Mouse (Mus musculus) heart, adult 2 months (tissue): ENCODE results near the gene Slc25a36. TPM values are rescaled to one million over a fixed set of nuclear protein-coding genes. Genes with fewer than 3 reads are reported as not detected.

Experiments
- DNase-seq, 2 experiments: peaks; one replicate each; pipeline ENCODE4 v3.0.0; 2021
- H3K27ac ChIP-seq: fragments of 200-600 bp; 2 replicates; pipeline ENCODE4 v1.8.1; 2022
- H3K27me3 ChIP-seq: fragments of 200-500 bp; 2 replicates; pipeline ENCODE4 v1.6.1; 2012; ENCODE audit warnings: mild to moderate bottlenecking, low read length, inconsistent platforms, mixed read lengths; ENCODE audit not compliant: control insufficient read depth, insufficient read depth
- H3K36me3 ChIP-seq: fragments of 200-500 bp; 2 replicates; pipeline ENCODE4 v1.6.1; 2012; ENCODE audit warnings: low read length, inconsistent platforms; ENCODE audit not compliant: control insufficient read depth, insufficient read depth
- H3K4me1 ChIP-seq: fragments of 200-500 bp; 2 replicates; pipeline ENCODE4 v1.6.1; 2011; ENCODE audit warnings: low read length; ENCODE audit not compliant: control insufficient read depth, insufficient read depth
- H3K4me3 ChIP-seq: fragments of 200-600 bp; 2 replicates; pipeline ENCODE4 v1.8.1; 2022
- H3K79me2 ChIP-seq: fragments of 200-500 bp; replicated peaks from 2 replicates; pipeline ENCODE4 v1.6.1; 2012; ENCODE audit warnings: mild to moderate bottlenecking, inconsistent platforms, low read length, moderate library complexity, mixed read lengths; ENCODE audit not compliant: control insufficient read depth, insufficient read depth
- H3K9ac ChIP-seq: fragments of 200-500 bp; 2 replicates; pipeline ENCODE4 v1.6.1; 2012; ENCODE audit warnings: low read depth, mild to moderate bottlenecking, control low read depth, inconsistent platforms, low read length, mixed read lengths
- CTCF ChIP-seq: fragments of 200-600 bp; IDR thresholded peaks from 2 replicates; pipeline ENCODE4 v1.8.1; 2022; ENCODE audit warnings: antibody characterized with exemption, mild to moderate bottlenecking, moderate library complexity
- EP300 ChIP-seq: fragments of 200-500 bp; IDR thresholded peaks from 2 replicates; pipeline ENCODE4 v1.6.1; 2011; ENCODE audit warnings: low read depth, low read length, control low read depth; ENCODE audit not compliant: insufficient read depth
- POLR2A ChIP-seq: fragments of 200-500 bp; IDR thresholded peaks from 2 replicates; pipeline ENCODE4 v1.6.1; 2011; ENCODE audit warnings: mild to moderate bottlenecking, low read depth, low read length, control low read depth; ENCODE audit not compliant: insufficient read depth
- WGBS: fragments of 180-500 bp; shearing (Covaris S2); methylation state at CpG from one replicate; pipeline ENCODE4 v1.1.7; 2018; 5-methylcytosine and 5-hydroxymethylcytosine counted together
- intact Hi-C: fragments of 180-260 bp; cut with DNase I; formaldehyde crosslinking; loops from one replicate; pipeline ENCODE4 v1.15.1; 2025
- long read RNA-seq: library from polyadenylated mRNA; stranded (forward); transcript quantifications from one replicate; pipeline ENCODE4 v2.0.0, GENCODE M21; 2021
- polyA plus RNA-seq: library from polyadenylated mRNA; depleted of rRNA; stranded (reverse); fragments of >200 nt; gene quantifications from 2 replicates; pipeline ENCODE4 v1.2.3, GENCODE M21; 2012; rRNA removed
- total RNA-seq, 2 experiments: library from RNA; stranded (reverse); gene quantifications; 2 replicates each; pipeline ENCODE4 v1.2.3; 2021

The Slc25a36 gene
- total RNA-seq = 10 to 100 TPM; 34.7 to 35.1 TPM
- polyA plus RNA-seq = 14.1 and 30.9 TPM in 2 replicates
- long read RNA-seq, full-length matches to known transcripts = 6 of 8 reads
- long read RNA-seq, partial matches to known transcripts = 0 of 8 reads
- long read RNA-seq, other reads (novel, unspliced or antisense) = 2 of 8 reads

DNA sequence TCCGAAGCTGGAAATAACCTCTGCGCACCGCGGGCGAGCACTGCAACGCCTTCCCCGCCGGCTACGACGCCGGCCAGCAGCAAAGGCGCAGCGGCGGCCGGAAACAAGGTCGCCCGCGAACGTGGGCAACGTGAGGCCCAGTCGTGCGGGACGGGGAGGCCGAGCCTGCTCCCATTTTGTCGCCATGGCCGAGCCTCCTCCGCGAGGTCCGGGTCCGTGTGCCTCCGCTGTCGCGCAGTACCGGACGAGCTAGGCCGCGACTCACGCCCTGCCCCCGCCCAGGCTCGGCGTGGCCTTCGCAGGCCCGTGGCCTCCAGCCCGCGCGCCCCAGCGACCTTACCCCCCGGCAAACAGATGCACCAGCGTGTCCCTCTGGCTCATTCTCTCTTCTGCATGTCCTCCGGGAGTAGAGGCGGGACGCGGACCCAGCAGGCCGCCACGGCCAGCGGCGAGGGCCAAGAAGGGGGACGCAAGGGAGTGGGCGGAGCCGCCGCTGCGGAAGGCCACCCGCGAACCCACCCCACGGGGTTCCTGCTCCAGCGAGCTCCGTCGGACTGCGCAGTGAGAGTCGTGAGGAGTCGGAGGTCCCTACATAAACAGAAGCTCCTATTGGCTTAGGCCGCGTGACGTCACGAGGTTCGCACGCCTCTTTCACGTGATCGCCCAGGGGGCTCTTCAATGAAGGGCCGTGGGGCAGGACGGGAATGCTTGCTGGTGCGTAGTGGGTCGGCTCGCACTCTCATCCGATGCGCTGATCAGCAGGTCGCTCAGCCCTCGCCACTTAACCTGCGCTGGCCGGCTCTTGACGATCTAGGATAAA is at the start of gene Slc25a36:
Gene Slc25a36 (minus strand): TSS at position 587 of the 820 bp plus-strand sequence.
- TF ChIP-seq POLR2A = peak; percentile 89
- no peak; the same call in 1 of the 2 replicates for TF ChIP-seq CTCF
- peak; percentile 74; the same call in 1 of the 2 replicates for TF ChIP-seq EP300
- Histone ChIP-seq H3K79me2 (peaks cover 3% of the 10 kb centered on the region), H3K27me3 (no peaks in the 10 kb centered on the region), H3K27ac (peak within 1 kb of the TSS; percentile 92), H3K4me1 (peaks cover 4% of the 10 kb centered on the region), H3K4me3 (peak within 1 kb of the TSS; percentile 76), H3K36me3 (peaks cover 8% of the 10 kb centered on the region), H3K9ac (peak within 1 kb of the TSS; percentile 95)
- peak; percentile 97 to 98 for DNase-seq
- intact Hi-C loops = no loop called here
- under 1% methylated on average over 91 of the region's 91 CpGs for WGBS

DNA sequence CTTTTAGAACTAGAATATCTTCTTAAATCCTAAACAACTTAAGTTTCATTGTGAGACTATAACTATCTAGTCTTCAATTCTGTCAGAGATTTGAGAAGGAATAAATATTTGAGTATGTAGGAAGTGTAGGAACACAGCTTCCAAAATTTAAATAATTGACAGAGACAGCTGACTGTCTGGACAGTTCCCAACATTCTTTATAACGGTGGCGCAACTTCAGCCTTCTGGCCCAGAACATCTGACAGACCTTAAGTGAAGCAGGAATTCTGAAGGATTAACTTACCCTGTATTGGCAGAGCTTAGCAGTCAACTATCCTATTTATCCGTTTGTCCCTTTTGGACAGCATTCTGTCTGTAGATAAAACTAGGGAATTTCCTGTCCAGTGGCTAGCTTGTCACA is 47.5 kb upstream of the Slc25a36 start:
- TF ChIP-seq EP300 = no peak
- no peak for TF ChIP-seq CTCF
- no peak for TF ChIP-seq POLR2A
- 27% methylated on average over 3 of the region's 3 CpGs for WGBS
- H3K4me1 ChIP-seq = no peaks in the 10 kb centered on the region
- H3K4me3 ChIP-seq = no peak overlapping the region
- H3K27me3 ChIP-seq = no peaks in the 10 kb centered on the region
- H3K79me2 ChIP-seq = no peaks in the 10 kb centered on the region
- DNase-seq = no peak
- H3K36me3 ChIP-seq = no peaks in the 10 kb centered on the region
- intact Hi-C loops = no loop called here
- H3K27ac ChIP-seq = no peak overlapping the region
- no peak overlapping the region for H3K9ac ChIP-seq

DNA sequence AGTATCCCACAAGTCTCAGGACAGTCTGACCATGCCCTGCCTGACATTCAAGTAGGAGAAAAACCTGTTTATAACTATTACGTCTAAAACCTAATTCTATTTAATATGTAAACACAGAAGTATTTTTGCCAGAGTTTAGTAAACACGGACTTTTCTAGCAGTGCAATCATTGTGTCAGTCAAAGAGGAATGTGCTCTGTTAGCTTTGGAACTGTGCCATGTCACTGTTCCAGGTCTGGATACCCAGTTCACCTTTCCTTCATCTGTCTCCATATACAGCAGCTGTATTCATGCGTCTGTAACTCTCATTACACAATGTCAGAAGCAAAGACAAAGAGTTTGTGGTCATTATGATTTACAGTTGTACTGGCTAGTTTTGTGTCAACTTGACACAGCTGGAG is 45.0 kb upstream of the Slc25a36 start:
- peak overlapping the region; percentile 11; the same call in 1 of the 2 replicates for H3K27ac ChIP-seq
- WGBS = 35% methylated on average over 3 of the region's 3 CpGs
- no peaks in the 10 kb centered on the region for H3K79me2 ChIP-seq
- no peaks in the 10 kb centered on the region for H3K27me3 ChIP-seq
- TF ChIP-seq CTCF = no peak
- no peak for TF ChIP-seq POLR2A
- TF ChIP-seq EP300 = no peak
- DNase-seq = no peak
- no peaks in the 10 kb centered on the region for H3K36me3 ChIP-seq
- H3K4me1 ChIP-seq = no peaks in the 10 kb centered on the region
- H3K4me3 ChIP-seq = no peak overlapping the region
- no peak overlapping the region for H3K9ac ChIP-seq
- intact Hi-C loops = no loop called here

DNA sequence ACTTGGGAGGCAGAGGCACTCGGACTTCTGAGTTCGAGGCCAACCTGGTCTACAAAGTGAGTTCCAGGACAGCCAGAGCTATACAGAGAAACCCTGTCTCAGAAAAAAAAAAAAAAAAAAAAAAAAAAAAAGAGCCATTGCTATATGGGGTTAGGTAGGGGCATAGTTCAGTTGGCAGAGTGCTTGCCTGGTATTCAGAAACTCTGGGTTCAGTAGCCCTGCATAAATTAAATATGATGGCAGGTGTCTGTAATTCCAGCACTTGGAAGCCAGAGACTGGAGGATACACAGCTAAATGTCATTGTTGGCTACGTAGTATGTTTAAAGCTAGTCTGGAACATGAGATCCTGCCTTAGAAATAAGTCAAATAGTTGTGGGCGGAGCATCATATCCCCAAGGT is 44.0 kb upstream of the Slc25a36 start:
- no peaks in the 10 kb centered on the region for H3K36me3 ChIP-seq
- 88% methylated on average over 4 of the region's 4 CpGs for WGBS
- H3K27ac ChIP-seq = no peak overlapping the region
- H3K79me2 ChIP-seq = no peaks in the 10 kb centered on the region
- intact Hi-C loops = no loop called here
- H3K9ac ChIP-seq = no peak overlapping the region
- H3K4me3 ChIP-seq = no peak overlapping the region
- H3K27me3 ChIP-seq = no peaks in the 10 kb centered on the region
- no peaks in the 10 kb centered on the region for H3K4me1 ChIP-seq
- TF ChIP-seq POLR2A (no peak), CTCF (no peak), EP300 (no peak)
- DNase-seq = no peak

DNA sequence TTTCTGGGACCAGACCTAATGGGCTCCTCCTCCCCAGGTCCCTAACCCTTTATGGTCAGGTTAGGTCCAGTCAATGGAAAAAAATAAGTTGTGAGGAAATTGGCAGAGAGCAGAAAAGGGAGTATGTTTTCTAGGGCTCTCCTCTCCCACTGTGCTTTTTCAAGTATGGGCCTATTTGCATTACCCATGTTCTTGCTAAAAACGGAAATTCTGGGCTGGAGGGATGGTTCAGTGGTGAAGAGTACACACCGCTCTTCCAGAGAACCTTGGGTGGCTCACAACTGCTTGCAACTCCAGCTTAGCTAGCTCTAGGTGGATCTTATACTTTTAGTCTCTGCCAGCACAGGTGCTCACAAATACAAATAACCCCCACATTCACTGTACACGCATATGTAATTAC is 42.0 kb upstream of the Slc25a36 start:
- H3K79me2 ChIP-seq = no peaks in the 10 kb centered on the region
- no peak for DNase-seq
- no peak overlapping the region for H3K27ac ChIP-seq
- no peak overlapping the region for H3K9ac ChIP-seq
- no peaks in the 10 kb centered on the region for H3K27me3 ChIP-seq
- H3K4me3 ChIP-seq = no peak overlapping the region
- 84% methylated on average over 3 of the region's 3 CpGs for WGBS
- no peaks in the 10 kb centered on the region for H3K4me1 ChIP-seq
- H3K36me3 ChIP-seq = no peaks in the 10 kb centered on the region
- intact Hi-C loops = no loop called here
- TF ChIP-seq CTCF = no peak
- no peak for TF ChIP-seq POLR2A
- TF ChIP-seq EP300 = no peak

DNA sequence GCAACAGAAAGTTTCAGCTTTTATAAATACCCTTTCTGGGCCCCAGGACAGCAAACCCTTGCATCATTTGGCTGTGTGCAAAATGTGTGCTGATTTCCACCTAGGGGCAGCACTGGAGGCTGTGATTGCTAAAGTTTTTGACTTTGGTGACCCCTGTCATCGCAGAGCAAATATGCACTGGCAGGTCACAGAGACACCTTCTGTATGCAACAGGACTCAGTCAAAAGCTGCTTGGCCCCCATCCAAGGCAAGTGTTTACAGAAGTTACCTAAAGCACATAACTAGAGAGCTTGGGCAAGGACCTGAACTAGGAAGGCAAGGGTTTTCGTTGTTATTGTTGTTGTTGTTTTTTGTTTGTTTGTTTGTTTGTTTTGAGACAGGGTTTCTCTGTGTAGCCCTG is 36.3 kb upstream of the Slc25a36 start:
- WGBS = 58% methylated on average over 2 of the region's 2 CpGs
- intact Hi-C loops = loop anchor here (5.0 kb wide), 1 partner anchor 195 kb away; no protein-coding TSS in a partner anchor

More for the DNA sequence above, 36.3 kb upstream of the Slc25a36 start:
- Histone ChIP-seq H3K4me1 (peaks cover 3% of the 10 kb centered on the region; the same call in 1 of the 2 replicates), H3K36me3 (no peaks in the 10 kb centered on the region), H3K79me2 (no peaks in the 10 kb centered on the region), H3K27me3 (no peaks in the 10 kb centered on the region), H3K4me3 (no peak overlapping the region), H3K9ac (no peak overlapping the region), H3K27ac (no peak overlapping the region)
- DNase-seq = no peak
- TF ChIP-seq EP300 (no peak), POLR2A (no peak), CTCF (no peak)
